Mouse (Mus musculus) embryonic facial prominence, embryonic 11.5 days (tissue): Measurements from ENCODE around the gene Acly. TPM values are rescaled to one million over a fixed set of nuclear protein-coding genes. Genes with fewer than 3 reads are reported as not detected.

ENCODE experiments used
- ATAC-seq: fragments of 200-750 bp; cut with Nextera tagmentation; replicated peaks from 2 replicates; pipeline ENCODE4 v1.8.0; 2017; ENCODE audit warnings: low read depth; ENCODE audit not compliant: insufficient number of reproducible peaks, low FRiP score, low TSS enrichment
- DNase-seq: peaks from one replicate; pipeline ENCODE4 v3.0.0-alpha.2; 2015; ENCODE audit warnings: low spot score
- H3K27ac ChIP-seq: fragments of 300-500 bp; sonication (generic); replicated peaks from 2 replicates; pipeline ENCODE4 v1.5.1; 2014; ENCODE audit warnings: mild to moderate bottlenecking, low read depth, low read length, control low read depth
- H3K27me3 ChIP-seq: fragments of 300-500 bp; sonication (generic); 2 replicates; pipeline ENCODE4 v1.6.1; 2014; ENCODE audit warnings: mild to moderate bottlenecking, low read length, moderate library complexity, mixed read lengths; ENCODE audit not compliant: control insufficient read depth, insufficient read depth
- H3K36me3 ChIP-seq: fragments of 300-500 bp; sonication (generic); replicated peaks from 2 replicates; pipeline ENCODE4 v1.6.1; 2014; ENCODE audit warnings: low read depth, mild to moderate bottlenecking, low read length, moderate library complexity, mixed read lengths; ENCODE audit not compliant: control insufficient read depth, insufficient read depth
- H3K4me1 ChIP-seq: fragments of 300-500 bp; sonication (generic); 2 replicates; pipeline ENCODE4 v1.6.1; 2014; ENCODE audit warnings: low read length, mixed read lengths; ENCODE audit not compliant: control insufficient read depth, insufficient read depth
- H3K4me2 ChIP-seq: fragments of 300-500 bp; sonication (generic); 2 replicates; pipeline ENCODE4 v1.6.1; 2014; ENCODE audit warnings: low read depth, mild to moderate bottlenecking, control low read depth, low read length, moderate library complexity
- H3K4me3 ChIP-seq: fragments of 300-500 bp; sonication (generic); 2 replicates; pipeline ENCODE4 v1.5.1; 2014; ENCODE audit warnings: low read depth, low read length, control low read depth
- H3K9ac ChIP-seq: fragments of 300-500 bp; sonication (generic); replicated peaks from 2 replicates; pipeline ENCODE4 v1.6.1; 2014; ENCODE audit warnings: mild to moderate bottlenecking, control low read depth, low read length
- H3K9me3 ChIP-seq: fragments of 300-500 bp; sonication (generic); replicated peaks from 2 replicates; pipeline ENCODE4 v1.6.1; 2016; ENCODE audit warnings: mild to moderate bottlenecking, low read length, inconsistent platforms, mixed read lengths; ENCODE audit not compliant: control insufficient read depth
- WGBS: fragments of 180-500 bp; shearing (Covaris S2); extraction: QIAGEN DNeasy Blood & Tissue Kit; methylation state at CpG from one replicate; pipeline ENCODE4 v1.1.7; 2014; 5-methylcytosine and 5-hydroxymethylcytosine counted together
- polyA plus RNA-seq: library from polyadenylated mRNA; unstranded; fragments of >200 nt; fragmentation: Nextera tagmentation; extraction: Ambion mirVana; gene quantifications from 2 replicates; pipeline ENCODE4 v1.2.1, GENCODE M21; 2014

The Acly gene
- polyA plus RNA-seq, 1 experiment from 2014 or later, result 200 TPM

DNA sequence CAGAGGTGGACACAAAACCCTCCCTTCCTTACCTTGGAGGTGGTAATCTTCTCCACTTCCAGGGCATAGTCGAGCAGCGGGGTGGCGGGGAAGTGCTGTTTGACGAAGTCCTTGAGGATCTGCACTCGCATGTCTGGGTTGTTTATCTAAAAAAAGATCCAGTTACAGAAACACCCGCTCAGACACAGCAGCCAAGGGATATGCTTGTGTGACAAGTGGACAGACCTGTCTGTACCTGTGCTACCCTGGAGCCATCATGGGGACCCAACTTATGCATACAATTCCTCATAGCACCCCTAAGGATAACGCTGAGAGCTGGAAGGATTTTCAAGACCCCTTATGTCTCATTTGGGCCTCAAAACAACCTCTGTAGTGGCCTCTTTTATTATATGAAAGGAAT lies 48.6 kb downstream of the Acly start:
- Histone ChIP-seq H3K4me1 (no peaks in the 10 kb centered on the region), H3K36me3 (peaks cover 9% of the 10 kb centered on the region), H3K27ac (no peak overlapping the region), H3K27me3 (no peaks in the 10 kb centered on the region), H3K4me2 (no peak overlapping the region), H3K4me3 (no peak overlapping the region), H3K9me3 (no peaks in the 10 kb centered on the region), H3K9ac (no peak overlapping the region)
- no peak for DNase-seq
- ATAC-seq, result no peak
- 79% methylated on average over 7 of the region's 7 CpGs for WGBS

DNA sequence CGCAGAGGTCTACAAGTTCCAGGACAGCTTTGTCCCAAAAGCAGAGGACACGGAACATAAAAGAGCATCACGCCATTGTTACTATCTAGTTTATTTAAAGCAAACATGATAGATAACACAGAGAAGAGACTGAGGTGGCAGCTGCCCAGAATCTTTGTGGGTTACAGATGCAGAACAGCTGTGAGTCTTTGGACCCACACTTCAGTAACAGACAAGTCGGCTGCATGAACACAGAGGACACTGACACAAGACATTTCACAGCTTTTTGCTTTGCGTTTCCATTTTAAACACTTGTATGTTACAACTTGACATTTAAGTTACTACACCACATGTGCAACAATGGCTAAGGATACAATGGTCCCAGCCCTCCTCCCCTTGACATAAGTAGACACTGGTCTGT lies 51.5 kb downstream of the Acly start:
- peaks cover 6% of the 10 kb centered on the region for H3K36me3 ChIP-seq
- H3K27me3 ChIP-seq, result no peaks in the 10 kb centered on the region
- no peak for DNase-seq
- H3K9me3 ChIP-seq, result no peaks in the 10 kb centered on the region
- H3K4me3 ChIP-seq, result no peak overlapping the region
- WGBS, result 95% methylated on average over 5 of the region's 5 CpGs
- H3K9ac ChIP-seq, result no peak overlapping the region
- no peak overlapping the region for H3K27ac ChIP-seq
- H3K4me1 ChIP-seq, result no peaks in the 10 kb centered on the region
- H3K4me2 ChIP-seq, result no peak overlapping the region
- ATAC-seq, result no peak

- WGBS, result 33% methylated on average over 5 of the region's 5 CpGs
- H3K27me3 ChIP-seq, result no peaks in the 10 kb centered on the region
- no peaks in the 10 kb centered on the region for H3K9me3 ChIP-seq
- no peak overlapping the region for H3K9ac ChIP-seq
- H3K4me3 ChIP-seq, result peak overlapping the region; percentile 95
- H3K27ac ChIP-seq, result no peak overlapping the region
- ATAC-seq (peak; percentile 54), DNase-seq (no peak)
- no peaks in the 10 kb centered on the region; the same call in 1 of the 2 replicates for H3K4me1 ChIP-seq
- H3K4me2 ChIP-seq, result no peak overlapping the region
- H3K36me3 ChIP-seq, result no peaks in the 10 kb centered on the region; the same call in 1 of the 2 replicates
Observed at GRCm38 (mm10) chr11:100472935-100473295, 54.9 kb downstream of the Acly start.

- peak within 1 kb of the TSS; percentile 95 for H3K4me3 ChIP-seq
- peak within 1 kb of the TSS; percentile 36; the same call in 1 of the 2 replicates for H3K27ac ChIP-seq
- no peaks in the 10 kb centered on the region for H3K9me3 ChIP-seq
- H3K4me2 ChIP-seq, result peak within 1 kb of the TSS; percentile 84
- no peaks in the 10 kb centered on the region for H3K36me3 ChIP-seq
- ATAC-seq (peak; percentile 87), DNase-seq (peak; percentile 96)
- H3K9ac ChIP-seq, result peak within 1 kb of the TSS; percentile 94
- under 1% methylated on average over 83 of the region's 83 CpGs for WGBS
- H3K27me3 ChIP-seq, result no peaks in the 10 kb centered on the region
- no peaks in the 10 kb centered on the region; the same call in 1 of the 2 replicates for H3K4me1 ChIP-seq
Observed at GRCm38 (mm10) chr11:100472197-100472934, 55.4 kb downstream of the Acly start, which contains the start of gene Klhl11. Gene Klhl11 (minus strand): TSS chr11:100472741.

- ATAC-seq (no peak), DNase-seq (no peak)
- no peaks in the 10 kb centered on the region; the same call in 1 of the 2 replicates for H3K4me1 ChIP-seq
- 4% methylated on average over 30 of the region's 30 CpGs for WGBS
- peak overlapping the region; percentile 94 for H3K9ac ChIP-seq
- H3K27me3 ChIP-seq, result no peaks in the 10 kb centered on the region
- H3K9me3 ChIP-seq, result no peaks in the 10 kb centered on the region
- no peaks in the 10 kb centered on the region for H3K36me3 ChIP-seq
- peak overlapping the region; percentile 95 for H3K4me3 ChIP-seq
- peak overlapping the region; percentile 84 for H3K4me2 ChIP-seq
- H3K27ac ChIP-seq, result 0 out of 2 replicates have a peak overlapping the region, but pooled peaks have one; percentile 36
Observed at GRCm38 (mm10) chr11:100471352-100472196, 56.2 kb downstream of the Acly start.

DNA sequence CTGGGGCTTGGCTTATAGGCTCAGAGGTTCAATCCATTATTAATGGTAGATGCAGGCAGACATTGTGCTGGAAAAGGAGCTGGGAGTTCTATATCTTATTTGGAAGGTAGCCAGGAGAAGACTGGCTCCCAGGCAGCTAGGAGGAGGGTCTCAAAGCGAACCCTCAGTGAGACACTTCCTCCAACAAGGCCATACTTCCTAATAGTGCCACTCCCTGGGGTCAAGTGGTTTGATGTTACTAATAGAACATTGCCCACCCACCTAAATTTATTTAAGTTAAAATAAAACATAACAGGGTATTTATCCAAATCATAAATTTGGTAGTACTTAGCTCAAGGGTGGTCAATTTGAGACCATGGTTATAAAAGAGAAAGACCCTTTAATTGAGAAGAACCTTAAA lies 62.0 kb downstream of the Acly start:
- H3K4me3 ChIP-seq, result no peak overlapping the region
- peaks cover 5% of the 10 kb centered on the region; the same call in 1 of the 2 replicates for H3K36me3 ChIP-seq
- no peak for ATAC-seq
- no peak overlapping the region for H3K4me2 ChIP-seq
- DNase-seq, result no peak
- H3K27ac ChIP-seq, result no peak overlapping the region
- no peaks in the 10 kb centered on the region; the same call in 1 of the 2 replicates for H3K4me1 ChIP-seq
- WGBS, result 80% methylated on average over 1 of the region's 1 CpGs
- H3K9ac ChIP-seq, result no peak overlapping the region
- no peaks in the 10 kb centered on the region for H3K9me3 ChIP-seq
- no peaks in the 10 kb centered on the region for H3K27me3 ChIP-seq

- H3K4me3 ChIP-seq, result no peak overlapping the region
- ATAC-seq (no peak), DNase-seq (no peak)
- H3K27me3 ChIP-seq, result no peaks in the 10 kb centered on the region
- H3K9me3 ChIP-seq, result no peaks in the 10 kb centered on the region
- H3K36me3 ChIP-seq, result peaks cover 5% of the 10 kb centered on the region; the same call in 1 of the 2 replicates
- H3K27ac ChIP-seq, result no peak overlapping the region
- no peak overlapping the region for H3K9ac ChIP-seq
- H3K4me1 ChIP-seq, result no peaks in the 10 kb centered on the region; the same call in 1 of the 2 replicates
- H3K4me2 ChIP-seq, result no peak overlapping the region
- 93% methylated on average over 1 of the region's 1 CpGs for WGBS
Observed at GRCm38 (mm10) chr11:100465229-100465792, 62.5 kb downstream of the Acly start.
